ENCODE assay signal across 8 mouse cellular contexts in genomic region chr4:111686951-111687350, GRCm38 (mm10). TPM values are rescaled to one million over a fixed set of nuclear protein-coding genes. Genes with fewer than 3 reads are reported as not detected.
DNase-seq lines count a peak whose midpoint lies in the region; ATAC-seq and TF ChIP-seq lines count a peak whose summit lies in the region.

No protein-coding gene starts in this region.

- peak; percentile 80 for ATAC-seq in frontal cortex, adult (ENCODE audit: low TSS enrichment)
- ATAC-seq in hindbrain, embryonic 12.5 days (ENCODE audit: low FRiP score), result peak; percentile 66

- intact Hi-C loops in left cerebral cortex, postnatal 4 days (cut with DNase I), result no loop called here

- TF ChIP-seq POLR2A in embryonic fibroblast, embryonic 13.5 days (IDR thresholded peaks at IDR 0.05; ENCODE audit: low read depth, low read length), result no peak

- H3K27ac ChIP-seq in embryonic fibroblast, embryonic 13.5 days (ENCODE audit: insufficient read depth, low read length), result no peak overlapping the region
- no peak overlapping the region for H3K27ac ChIP-seq in hindbrain, embryonic 12.5 days

- no peak overlapping the region for H3K9ac ChIP-seq in hindbrain, embryonic 12.5 days

- no peaks in the 10 kb centered on the region for H3K27me3 ChIP-seq in hindbrain, embryonic 12.5 days

- no peaks in the 10 kb centered on the region for H3K9me3 ChIP-seq in hindbrain, embryonic 12.5 days (replicated peaks)

- DNase-seq in frontal cortex, postnatal 25 days (ENCODE audit: low spot score in 2 of 2), result no peak
- peak; percentile 66 for DNase-seq in adrenal gland, postnatal 14 days
- peak; percentile 34 for DNase-seq in left cerebral cortex, postnatal 4 days
- peak; percentile 79 for DNase-seq in mesoderm, embryonic 11.5 days (ENCODE audit: low read depth, low spot score)
- peak; percentile 27 for DNase-seq in skeletal muscle tissue, adult 2 months (ENCODE audit: low read depth, low spot score)

- peak overlapping the region; percentile 35 for H3K4me2 ChIP-seq in hindbrain, embryonic 12.5 days (replicated peaks)

- H3K4me1 ChIP-seq in embryonic fibroblast, embryonic 13.5 days (ENCODE audit: control insufficient read depth, insufficient read depth, low read length), result no peaks in the 10 kb centered on the region; the same call in 1 of the 2 replicates
- H3K4me1 ChIP-seq in hindbrain, embryonic 12.5 days, result peaks cover 4% of the 10 kb centered on the region

- 8% methylated on average over 9 of the region's 9 CpGs for WGBS in hindbrain, embryonic 12.5 days

- H3K36me3 ChIP-seq in hindbrain, embryonic 12.5 days, result no peaks in the 10 kb centered on the region

- peak; percentile 89 for TF ChIP-seq CTCF in embryonic fibroblast, embryonic 13.5 days (IDR thresholded peaks at IDR 0.05; ENCODE audit: borderline replicate concordance, insufficient read depth, low read length)

- H3K4me3 ChIP-seq in embryonic fibroblast, embryonic 13.5 days (ENCODE audit: insufficient read depth, low read length), result no peak overlapping the region
- H3K4me3 ChIP-seq in hindbrain, embryonic 12.5 days, result no peak overlapping the region

RNA-seq across cellular contexts. Expression of gene Spata6, which starts 32.8 kb away (rescaled TPM):
- 12.2 and 20.4 TPM in 2 replicates for total RNA-seq in adrenal gland, postnatal 14 days (2021)
- 57.7 and 59.3 TPM in 2 replicates for polyA plus RNA-seq in embryonic fibroblast, embryonic 13.5 days (2011; ENCODE audit: insufficient read length, low read depth, missing spikeins)
- polyA plus RNA-seq in hindbrain, embryonic 12.5 days (2016; fragmentation: Nextera tagmentation; extraction: Ambion mirVana), result 27.2 and 27.8 TPM in 2 replicates
- 10 to 100 TPM in 1 of 2 experiments, 1 to 10 TPM in 1; 8.4 to 10.1 TPM for total RNA-seq in left cerebral cortex, postnatal 4 days (2021)

Comparison
In these comparisons a context has a peak if more than half of its experiments do, and no peak if none do; other contexts are left out.
1. DNase-seq: peak in adrenal gland, postnatal 14 days (single experiment), left cerebral cortex, postnatal 4 days (single experiment), mesoderm, embryonic 11.5 days (single experiment) and skeletal muscle tissue, adult 2 months (single experiment); none in frontal cortex, postnatal 25 days (0 of 2).